Mouse (Mus musculus) brain, embryonic 14.5 days (tissue): ENCODE results near the gene Trmt61a.

Experiments
- CTCF ChIP-seq: fragments of 200-500 bp; IDR thresholded peaks from 2 replicates; pipeline ENCODE4 v1.5.1; 2012; ENCODE audit warnings: inconsistent platforms, mild to moderate bottlenecking, moderate library complexity, borderline replicate concordance; ENCODE audit not compliant: insufficient read depth, insufficient read length; ENCODE audit errors: extremely low read depth
- POLR2A ChIP-seq: fragments of 200-500 bp; IDR thresholded peaks from 2 replicates; pipeline ENCODE4 v1.6.1; 2012; ENCODE audit warnings: mild to moderate bottlenecking, inconsistent platforms, borderline replicate concordance; ENCODE audit not compliant: poor library complexity, insufficient read depth, insufficient read length, severe bottlenecking; ENCODE audit errors: extremely low read depth

- TF ChIP-seq CTCF (no peak), POLR2A (no peak)
Observed at GRCm38 (mm10) chr12:111666380-111666779, 11.5 kb upstream of the Trmt61a start.
